Mouse (Mus musculus) heart, postnatal 25 days (tissue): ENCODE data around the gene Fam228b. TPM values are rescaled to one million over a fixed set of nuclear protein-coding genes. Genes with fewer than 3 reads are reported as not detected.
"Not testable (repeated sequence)": the region's sequence is repeated elsewhere in the genome, so short reads cannot be mapped to it uniquely, and the experiment has no call there.

ENCODE experiments used
- DNase-seq: peaks from one replicate; pipeline ENCODE4 v3.0.0; 2022; ENCODE audit warnings: low spot score
- intact Hi-C: fragments of 180-260 bp; cut with DNase I; formaldehyde crosslinking; loops from one replicate; pipeline ENCODE4 v1.15.1; 2025
- total RNA-seq, 2 experiments: library from RNA; stranded (reverse); gene quantifications; 2 replicates each; pipeline ENCODE4 v1.2.3; 2021

The Fam228b gene
- total RNA-seq, 2 experiments from 2014 or later: 2.5 TPM

GRCm38 (mm10) chr12:4754451-4754850 is 14.6 kb downstream of the Fam228b start:
- intact Hi-C loops, DNase-seq: not testable (repeated sequence)

DNA sequence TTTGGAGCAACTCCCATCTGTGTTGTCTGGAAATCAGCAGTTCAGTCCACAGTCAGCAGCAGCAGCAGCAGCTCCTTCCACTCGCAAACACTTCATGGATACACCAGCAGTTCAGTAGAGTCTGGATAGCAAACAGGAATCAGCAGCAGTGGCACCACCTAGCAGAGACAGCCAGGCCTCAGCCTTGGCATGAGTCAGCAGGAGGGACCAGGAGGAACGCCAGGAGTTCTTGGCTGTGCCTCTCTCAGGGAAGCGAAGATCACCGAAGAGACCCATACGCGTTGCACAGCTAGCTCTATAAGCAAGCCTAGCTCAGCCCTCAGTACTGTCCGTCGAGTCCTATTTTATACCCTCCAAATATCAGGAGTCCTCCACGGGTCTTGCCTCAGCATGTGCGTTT is 24.6 kb downstream of the Fam228b start:
- intact Hi-C loops: no loop called here
- no peak for DNase-seq

- no peak for DNase-seq
- intact Hi-C loops: no loop called here
Measured at GRCm38 (mm10) chr12:4742183-4742582, 26.9 kb downstream of the Fam228b start.

- intact Hi-C loops: no loop called here
- no peak for DNase-seq
Measured at GRCm38 (mm10) chr12:4740823-4741222, 28.2 kb downstream of the Fam228b start.

DNA sequence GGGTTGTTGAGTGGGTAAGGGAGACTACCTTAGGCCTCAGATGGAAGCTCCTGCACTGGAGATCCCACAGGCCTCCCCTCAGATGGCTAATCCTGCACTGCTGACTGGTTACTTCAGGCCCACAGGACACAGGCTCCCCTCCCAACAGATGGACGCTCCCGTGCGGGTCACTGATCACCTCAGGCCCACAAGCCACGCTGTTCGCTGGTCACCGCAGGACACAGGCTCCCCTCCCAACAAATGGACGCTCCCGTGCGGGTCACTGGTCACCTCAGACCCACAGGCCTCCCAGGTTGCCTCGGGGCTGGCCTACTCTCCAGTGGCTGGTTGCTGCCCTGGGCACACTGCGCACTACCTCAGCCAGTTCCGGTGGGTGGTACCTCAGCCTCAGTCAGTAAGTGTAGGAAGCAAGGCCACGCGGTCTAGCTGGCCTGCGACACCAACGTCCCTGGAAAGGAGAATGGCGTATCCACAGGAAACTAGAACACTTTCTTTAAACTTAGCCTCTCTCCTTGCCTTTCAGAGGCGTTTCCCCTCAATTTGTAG is 31.0 kb downstream of the Fam228b start, which contains the start of gene Fam228a:
Gene Fam228a (minus strand): TSS at position 400 of the 546 bp plus-strand sequence.
- no peak for DNase-seq
- intact Hi-C loops: no loop called here

DNA sequence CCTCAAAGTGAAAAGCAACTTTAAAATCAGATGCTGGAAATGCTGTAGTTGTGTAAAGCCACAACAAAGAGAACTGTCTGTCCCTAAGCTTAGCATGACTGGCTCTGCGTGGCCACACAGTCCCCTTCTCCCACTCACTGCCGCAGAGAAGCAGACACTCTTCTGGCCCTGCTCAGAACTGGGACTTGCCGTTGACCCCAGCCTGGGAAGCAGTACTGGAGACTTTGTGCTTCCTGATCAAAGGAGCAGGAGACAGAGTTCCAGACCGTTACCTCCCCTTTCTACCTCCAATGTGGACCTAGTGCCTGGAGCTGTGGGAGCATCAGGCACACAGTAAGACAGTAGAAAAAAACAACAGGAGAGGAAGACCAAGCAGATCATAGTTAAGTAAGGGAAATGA is 36.7 kb downstream of the Fam228b start:
- no peak for DNase-seq
- intact Hi-C loops: no loop called here

- no peak for DNase-seq
- intact Hi-C loops: no loop called here
Measured at GRCm38 (mm10) chr12:4731629-4732028, 37.4 kb downstream of the Fam228b start.

DNA sequence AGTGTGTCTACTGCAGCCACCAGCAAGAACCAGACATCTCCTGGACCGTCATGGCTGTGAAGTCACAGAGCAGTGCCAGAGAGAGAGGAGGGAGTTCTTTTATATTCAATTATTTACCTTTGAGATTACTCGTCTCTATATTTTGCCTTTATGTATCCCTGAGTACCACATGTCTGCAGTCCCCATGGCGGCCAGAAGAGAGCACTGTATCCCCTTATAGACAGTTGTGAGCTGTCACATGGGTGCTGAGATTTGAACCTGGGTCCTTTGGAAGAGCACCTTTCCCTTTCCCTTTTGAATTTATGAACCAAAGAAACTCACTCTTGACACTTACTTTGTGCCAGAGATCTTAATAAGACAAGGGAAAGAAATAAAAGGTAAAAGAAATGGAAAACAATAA is 39.9 kb downstream of the Fam228b start:
- no peak for DNase-seq
- intact Hi-C loops: no loop called here

DNA sequence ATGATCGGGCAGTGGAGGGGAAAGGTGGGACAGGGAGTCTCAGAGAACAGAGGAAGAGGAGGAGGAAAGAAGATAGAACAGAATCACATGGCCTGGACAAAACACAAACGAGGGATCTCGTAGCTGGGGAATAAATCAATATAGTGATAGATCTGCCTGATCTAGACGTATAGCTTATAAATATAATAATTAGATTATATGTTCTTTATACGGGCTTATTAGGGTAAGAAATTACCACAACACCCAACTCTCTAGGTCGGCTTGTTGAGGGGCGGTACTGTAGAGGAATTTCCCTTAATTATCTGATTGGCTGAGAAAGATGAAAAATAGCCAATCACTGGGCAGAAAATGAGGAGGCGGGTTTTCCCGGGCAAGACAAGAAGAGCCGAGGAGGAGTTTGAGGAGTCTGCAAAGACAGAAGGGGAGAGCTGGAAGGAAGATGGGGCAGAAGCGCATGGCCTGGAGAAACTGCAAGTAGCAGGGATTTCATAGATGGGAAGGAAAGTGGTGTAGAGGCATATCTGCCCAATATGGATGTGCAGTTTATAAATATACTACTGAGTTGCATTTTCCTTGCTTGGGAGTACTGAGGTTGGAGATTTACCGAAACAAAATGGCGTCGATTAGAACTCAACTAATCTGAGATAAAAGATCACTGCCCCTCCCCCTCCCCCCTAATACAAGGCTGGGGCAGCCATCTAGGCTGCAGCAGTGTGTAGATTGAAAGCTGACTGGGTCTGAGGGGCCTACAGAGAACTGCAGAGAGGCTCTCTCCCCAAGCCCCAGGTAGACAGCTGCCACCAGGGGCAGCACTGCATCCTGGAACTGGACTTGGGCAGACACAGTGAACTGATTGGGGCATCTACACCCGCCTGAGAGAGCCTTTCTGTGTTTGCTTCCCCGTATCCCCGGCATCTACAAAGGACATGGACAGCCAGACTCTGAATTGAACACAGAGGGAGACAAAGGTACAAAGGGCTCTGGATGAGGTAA is 49.0 kb downstream of the Fam228b start:
- no peak for DNase-seq
- intact Hi-C loops: no loop called here

DNA sequence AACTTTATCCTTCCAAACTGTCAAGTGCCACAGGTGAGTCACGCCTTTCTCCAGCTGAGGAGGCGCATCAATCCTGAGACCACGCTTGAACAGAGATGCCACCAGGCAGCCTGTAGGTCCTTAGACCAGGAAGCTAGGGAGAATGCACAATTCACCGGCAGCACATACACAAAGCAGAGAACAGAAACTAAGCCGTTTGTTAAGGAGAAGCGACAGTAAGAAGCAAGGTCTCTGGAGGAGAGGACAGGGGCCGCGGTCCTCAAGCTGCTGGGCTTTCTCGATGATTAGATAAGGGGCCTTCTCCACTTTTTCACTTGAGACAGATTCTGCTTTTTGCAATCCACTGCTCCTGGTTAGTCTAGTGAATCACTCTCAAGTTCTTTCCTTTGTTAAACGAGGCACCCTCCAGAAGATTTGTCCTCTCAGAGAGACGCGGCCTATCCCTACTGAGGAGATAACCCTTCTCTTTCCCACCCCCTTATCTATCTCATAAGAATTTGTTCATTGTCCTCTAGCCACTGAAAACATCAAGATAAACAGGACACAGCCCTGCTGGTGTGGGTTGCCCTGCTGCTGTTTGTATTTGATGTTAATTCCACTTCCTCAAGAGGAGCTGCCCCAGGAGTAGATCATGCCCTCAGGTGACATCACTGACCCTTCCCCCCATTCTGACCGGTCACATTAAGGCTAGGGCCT is 49.9 kb downstream of the Fam228b start:
- intact Hi-C loops: no loop called here
- no peak for DNase-seq

GRCm38 (mm10) chr12:4717417-4717816 is 51.6 kb downstream of the Fam228b start:
- DNase-seq: no peak
- intact Hi-C loops: no loop called here

DNA sequence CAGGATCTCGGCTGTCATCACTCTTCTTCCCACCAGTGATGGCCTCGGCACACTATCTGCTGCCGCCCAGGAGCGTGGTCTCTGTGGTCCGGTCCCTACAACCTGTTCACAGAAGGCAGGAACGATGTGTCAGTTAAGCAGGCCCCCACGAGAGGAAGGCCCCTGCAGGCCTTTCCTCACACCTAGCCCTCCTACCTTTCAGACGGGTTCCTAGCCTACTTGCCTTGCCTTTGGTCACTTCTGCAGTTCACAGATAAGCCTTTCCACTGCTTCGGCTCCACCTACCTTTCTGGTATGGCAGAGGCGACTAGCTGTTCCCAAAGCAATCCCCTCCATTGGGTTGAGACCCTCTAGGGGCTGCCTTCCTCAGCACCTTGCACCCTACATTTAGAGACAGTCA is 53.5 kb downstream of the Fam228b start:
- no peak for DNase-seq
- intact Hi-C loops: no loop called here

GRCm38 (mm10) chr12:4713361-4713760 is 55.7 kb downstream of the Fam228b start:
- intact Hi-C loops: no loop called here

GRCm38 (mm10) chr12:4709926-4710325 is 59.1 kb downstream of the Fam228b start:
- no peak for DNase-seq
- intact Hi-C loops: no loop called here

More at GRCm38 (mm10) chr12:4713361-4713760, 55.7 kb downstream of the Fam228b start:
- DNase-seq: no peak

DNA sequence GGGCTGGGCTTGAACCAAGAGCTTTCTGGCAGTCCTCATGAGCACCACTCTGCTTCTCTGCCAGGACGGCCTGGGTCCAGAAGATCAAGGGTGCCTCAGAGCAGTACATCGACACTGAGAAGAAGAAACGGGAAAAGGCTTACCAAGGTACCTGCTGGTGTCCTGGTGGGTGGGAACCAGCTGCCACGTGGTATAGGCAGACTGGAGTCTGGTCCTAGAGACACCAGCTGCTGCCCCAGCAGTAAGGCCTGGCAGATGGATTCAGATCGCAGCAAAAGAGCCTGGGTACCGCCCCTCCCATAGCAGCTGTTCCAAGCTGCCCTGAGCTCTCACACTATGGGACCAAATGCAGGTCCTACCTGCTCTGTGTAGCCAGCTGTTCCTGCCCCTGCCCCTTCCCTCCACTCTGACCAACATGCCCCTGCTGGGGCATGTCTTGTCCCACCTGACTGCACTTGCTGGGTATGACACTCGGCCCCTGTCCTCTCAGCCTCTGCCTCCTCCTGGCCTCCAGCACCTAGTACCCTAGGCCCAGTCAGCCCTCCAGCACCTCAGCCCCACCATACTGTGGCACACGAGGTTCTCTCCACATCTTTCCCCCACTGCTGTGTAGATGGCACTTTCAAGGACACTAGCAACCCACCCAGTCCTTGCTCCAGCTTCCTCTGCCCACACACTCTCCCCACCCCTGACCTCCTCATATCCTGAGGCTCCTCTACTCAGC is 60.0 kb downstream of the Fam228b start:
- DNase-seq: no peak
- intact Hi-C loops: no loop called here

DNA sequence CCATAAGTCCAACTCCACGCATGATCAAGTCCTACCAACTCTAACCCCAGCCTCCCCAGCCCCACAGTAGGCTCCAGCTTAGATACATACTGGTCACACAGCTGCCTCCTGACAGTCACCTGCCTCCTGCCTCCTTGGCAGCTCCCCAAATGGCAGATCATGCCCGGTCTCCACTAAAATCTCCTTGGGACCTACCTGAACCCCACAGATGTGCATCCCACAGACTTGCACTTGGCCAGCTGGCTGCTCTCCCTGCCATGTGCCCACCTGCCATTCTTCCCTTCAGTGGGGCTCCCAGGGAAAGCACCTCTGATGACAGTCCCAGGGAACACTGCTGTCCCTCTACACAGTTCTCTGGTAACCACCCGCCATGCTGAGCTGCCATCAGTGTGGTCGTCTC is 60.8 kb downstream of the Fam228b start:
- intact Hi-C loops: no loop called here
- DNase-seq: no peak

DNA sequence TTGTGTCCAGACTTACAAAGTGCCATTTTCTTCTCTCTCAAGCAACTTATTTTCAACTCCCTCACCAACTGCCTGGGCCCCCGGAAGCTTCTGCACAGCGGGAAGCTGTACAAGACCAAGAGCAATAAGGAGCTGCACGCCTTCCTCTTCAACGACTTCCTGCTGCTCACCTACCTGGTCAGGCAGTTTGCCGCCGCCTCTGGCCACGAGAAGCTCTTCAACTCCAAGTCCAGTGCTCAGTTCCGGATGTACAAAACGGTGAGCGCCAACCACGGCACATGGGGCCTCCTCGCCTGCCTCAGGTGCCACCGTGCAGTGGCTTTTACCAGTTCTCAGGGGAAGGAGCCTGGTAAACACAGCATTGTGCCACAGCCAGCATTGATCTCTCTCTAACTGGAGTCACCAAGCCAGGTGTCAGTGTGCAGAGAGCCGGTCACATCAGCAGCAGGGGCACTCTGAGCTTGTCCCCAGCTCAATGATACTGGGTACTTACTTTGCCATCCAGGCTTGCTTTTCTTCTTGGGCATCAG is 61.5 kb downstream of the Fam228b start:
- intact Hi-C loops: no loop called here

GRCm38 (mm10) chr12:4706901-4707300 is 62.2 kb downstream of the Fam228b start:
- intact Hi-C loops: no loop called here
- no peak for DNase-seq

More for the DNA sequence above, 61.5 kb downstream of the Fam228b start:
- no peak for DNase-seq

- DNase-seq: no peak
Measured at GRCm38 (mm10) chr12:4706175-4706574, 62.9 kb downstream of the Fam228b start.

DNA sequence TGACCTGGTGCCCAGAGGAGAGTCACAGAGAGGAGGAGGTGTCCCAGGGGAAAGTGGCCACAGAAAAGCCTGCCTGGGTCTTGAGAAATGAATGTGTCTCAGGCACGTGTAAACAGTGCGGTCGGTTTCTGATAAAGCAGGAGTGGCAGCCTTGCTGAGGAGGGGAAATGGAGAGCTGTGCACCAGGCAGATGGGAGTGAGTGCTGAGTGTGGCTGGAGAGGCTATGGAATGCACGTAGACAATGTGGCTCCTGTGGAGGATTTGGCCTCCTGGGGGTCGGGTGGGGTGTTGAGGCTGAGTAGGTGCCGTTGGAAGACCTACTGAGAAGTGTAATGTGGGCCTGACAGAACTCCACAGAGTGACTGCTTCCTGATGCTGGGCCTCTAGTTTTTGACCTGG is 63.4 kb downstream of the Fam228b start:
- intact Hi-C loops, DNase-seq: not testable (repeated sequence)

More at GRCm38 (mm10) chr12:4706175-4706574, 62.9 kb downstream of the Fam228b start:
- intact Hi-C loops: no loop called here
